Mouse (Mus musculus) cerebellum, adult 9-11 months (tissue): Measurements from ENCODE around the gene Arhgap11a.
A peak's percentile ranks its signal among the peaks of the same experiment; 100 is the strongest.

ENCODE experiments used
- DNase-seq: peaks from one replicate; pipeline ENCODE4 v3.0.0; 2022

Gene Arhgap11a

DNA sequence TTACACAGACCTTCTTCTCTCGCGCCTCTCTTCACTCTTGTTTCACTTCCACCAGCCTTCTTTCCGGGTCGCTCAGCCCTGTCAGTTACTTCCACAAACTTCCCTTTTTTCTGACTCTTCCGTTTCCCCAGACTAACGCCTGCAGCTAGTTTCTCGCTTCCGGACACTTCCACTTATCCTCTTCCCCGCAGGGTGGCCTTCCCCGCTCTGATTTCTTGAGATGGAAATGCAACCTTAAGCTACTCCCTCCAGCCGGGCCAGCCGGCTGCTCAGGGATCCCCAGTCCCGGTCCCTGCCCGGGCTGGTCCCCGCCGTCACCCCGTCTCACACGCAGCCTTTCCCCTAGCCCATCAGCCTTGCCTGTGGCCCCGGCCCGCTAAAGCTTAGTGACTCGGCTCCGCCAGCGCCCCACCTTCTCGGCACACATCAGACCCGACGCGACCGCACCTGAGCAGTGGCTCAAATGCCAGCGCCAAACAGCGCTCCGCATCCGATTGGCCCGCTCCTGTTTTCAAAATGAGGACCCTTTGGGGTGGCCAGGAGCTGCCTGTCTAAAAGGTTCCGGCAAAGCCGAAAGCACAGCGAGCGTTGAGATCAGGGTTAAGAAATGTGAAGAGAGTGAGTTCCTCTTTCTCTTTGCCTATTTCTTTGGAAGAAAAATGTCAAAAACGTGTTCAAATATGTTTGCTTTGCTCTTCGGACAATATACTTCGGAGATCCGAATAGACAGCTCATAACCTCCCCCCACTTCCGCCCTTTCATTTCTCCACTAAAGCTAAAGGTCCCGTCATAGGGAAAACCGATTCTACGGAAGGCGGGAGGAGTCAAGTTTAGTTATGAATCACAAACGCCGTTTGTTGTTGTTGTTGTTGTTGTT, at the start of gene Arhgap11a:
Gene Arhgap11a (minus strand): TSS at position 417 of the 877 bp plus-strand sequence.
- DNase-seq: peak; percentile 90

DNA sequence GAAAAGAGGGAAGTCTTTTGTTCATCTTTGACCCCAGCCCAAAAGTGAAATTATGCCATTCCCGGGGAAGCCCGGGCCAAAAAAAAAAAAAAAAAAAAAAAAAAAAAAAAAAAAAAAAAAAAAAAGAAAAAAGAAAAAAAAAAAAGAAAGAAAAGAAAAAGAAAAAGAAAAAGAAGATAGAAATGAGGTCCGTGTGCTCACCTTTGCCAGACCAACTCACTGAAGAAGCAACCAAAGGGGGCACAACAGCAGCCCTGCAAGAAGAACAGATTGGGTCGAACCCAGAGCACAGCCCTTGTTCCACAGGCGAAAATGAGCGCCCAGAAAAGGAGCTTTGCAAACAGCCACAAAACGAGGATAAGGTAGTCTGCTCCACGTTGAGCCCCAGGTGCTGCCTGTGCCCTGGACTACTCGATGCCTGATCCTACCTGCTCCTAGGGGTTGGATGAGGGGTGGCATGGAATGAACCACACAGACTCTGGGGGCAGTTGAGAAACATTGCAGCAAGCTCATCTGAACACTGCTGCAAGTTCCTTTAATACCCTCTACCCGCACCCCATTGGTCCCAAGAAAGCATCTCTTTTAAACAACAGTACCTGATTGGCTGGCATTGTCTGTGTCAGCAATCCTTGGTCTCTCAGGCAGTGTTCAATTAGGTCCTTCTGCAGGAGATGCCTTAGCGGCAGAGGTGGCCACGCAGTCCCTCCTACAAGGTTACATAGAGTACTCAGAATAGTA, 45.1 kb upstream of the Arhgap11a start:
- DNase-seq: no peak

DNA sequence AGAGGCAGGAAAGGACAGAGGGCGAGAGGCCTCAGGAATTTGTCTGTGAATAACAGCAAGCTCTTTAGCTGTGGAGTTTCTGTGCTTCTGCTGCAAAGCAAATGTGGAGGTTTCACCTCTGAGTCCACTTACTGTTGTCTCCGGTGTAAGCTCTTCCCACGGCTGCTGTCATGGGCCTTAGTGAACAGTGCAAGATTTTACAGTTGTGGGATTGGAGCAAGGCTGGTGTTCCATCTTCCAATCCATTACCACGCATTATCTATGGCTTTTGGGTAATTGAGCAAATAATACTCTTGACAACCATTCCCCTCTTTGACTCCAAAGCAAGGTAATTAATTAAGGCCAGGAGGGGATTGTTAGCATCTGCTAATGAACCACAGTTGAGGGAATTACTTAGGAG, 38.7 kb upstream of the Arhgap11a start:
- no peak for DNase-seq

DNA sequence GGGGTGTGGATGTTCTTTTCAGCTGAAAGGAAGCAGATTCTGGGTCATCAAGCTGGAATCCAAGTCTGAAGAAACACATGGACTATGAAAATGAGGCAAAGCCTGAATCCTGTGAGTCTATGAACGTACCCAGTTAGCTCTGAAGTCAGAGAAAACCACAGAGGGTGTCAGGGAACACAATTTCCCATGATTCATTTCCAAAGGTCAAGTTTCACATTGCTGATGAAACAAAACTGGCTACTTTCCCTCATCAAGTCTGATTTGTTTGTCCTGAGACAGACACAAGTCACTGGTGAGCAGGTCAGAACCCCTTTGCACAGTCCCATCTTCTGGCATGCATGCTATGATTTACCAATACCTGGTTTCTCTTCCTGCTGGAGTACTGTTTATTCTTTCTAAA, 37.6 kb upstream of the Arhgap11a start:
- no peak for DNase-seq

DNA sequence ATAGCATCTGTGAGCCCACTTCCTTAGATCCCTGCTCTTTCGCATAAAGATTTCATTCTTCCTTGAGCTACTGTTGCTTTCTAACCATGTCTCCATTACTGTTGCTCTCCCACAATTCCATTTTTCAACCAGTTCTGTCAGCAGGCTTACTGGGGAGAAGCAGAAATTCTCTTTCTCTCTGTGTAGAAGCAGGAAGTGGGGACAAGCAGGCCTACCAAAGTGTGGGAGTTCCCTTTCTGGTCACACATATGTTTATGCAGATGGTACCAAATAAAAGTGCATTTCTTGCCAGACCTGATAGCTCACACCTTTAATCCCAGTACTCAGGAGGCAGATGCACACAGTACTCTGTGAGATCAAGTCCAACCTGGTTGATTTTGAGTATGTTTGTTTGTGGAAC, 21.7 kb upstream of the Arhgap11a start:
- DNase-seq: no peak

DNA sequence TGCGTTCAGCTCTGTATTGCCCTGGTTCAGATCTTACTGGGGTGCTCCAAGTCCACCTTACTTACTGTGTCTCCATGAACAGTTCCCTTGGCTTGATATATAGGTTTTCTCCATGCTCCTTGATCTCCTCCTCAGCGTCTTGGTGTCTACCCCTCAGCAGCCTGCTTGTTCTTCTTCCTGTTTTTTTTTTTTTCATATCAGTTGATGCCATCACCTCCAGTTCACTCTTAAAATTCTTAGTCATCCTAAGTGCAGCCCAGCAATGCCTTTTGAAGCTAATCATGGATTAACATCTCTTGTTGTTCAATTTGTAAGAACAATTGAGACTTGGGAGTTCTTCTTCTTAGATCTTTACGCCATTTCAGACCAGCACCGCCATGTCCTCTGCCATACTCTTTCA, 19.9 kb upstream of the Arhgap11a start:
- DNase-seq: no peak

DNA sequence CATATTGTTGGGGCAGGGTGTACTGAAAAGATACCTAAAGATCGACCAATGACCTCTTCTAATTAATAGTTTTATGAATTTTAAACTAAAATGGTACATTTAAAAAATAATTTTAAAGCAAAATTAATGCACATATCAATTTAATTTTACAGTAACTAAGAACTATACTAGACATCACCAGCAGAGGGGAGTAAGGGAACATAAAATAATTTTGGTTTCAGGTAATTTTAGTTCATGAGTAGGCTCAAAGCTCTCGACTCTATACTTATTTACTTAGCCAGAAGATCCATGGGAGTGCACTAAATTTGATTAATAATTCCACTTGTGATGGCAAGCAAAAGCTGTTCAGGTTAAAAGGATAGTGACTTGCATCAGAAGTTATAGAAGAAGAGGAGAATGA, 17.7 kb upstream of the Arhgap11a start:
- no peak for DNase-seq

DNA sequence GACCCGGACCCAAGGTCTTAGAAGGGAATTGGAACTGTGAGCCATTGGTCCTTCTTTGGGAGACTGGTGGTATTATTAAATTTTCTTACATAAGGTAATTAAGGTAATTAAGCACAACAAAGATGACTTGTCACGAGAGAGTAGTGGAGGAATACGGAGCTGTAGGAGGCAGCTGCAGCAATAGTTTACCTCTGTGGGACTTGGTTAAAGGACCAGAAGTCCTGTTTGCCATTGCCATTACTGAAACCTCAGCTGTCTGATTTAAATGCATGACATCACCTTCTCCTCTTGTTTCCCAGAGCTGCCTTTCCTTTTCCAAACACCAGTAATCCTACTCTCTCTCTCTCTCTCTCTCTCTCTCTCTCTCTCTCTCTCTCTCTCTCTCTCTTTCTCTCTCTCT, 680 bp upstream of the Arhgap11a start:
- no peak for DNase-seq

DNA sequence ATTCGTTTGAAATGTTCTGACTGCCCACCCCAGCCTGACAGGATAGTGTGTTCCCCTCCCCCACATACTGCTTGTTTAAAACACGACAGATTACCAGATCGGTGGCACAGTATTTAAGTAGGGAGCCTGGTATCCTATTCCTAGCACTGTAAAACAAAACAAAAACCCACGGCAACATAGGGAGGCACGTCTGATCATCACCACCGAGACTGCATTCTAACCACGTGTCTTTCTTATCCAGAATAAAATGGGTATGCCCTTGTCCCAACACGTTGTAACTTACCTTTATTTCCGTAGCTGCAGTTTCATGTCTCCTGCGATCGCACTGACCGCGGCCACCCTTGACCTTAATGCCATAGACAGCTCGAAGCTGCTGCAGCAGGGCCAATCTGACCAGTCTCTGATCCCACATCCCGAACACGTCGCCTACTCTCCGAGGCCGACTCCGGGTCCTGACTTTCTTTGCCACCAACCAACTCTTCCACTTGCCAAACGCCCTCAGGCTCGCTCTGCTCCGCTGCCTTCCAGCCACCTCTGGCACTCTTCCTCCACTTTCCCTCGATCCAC, 700 bp downstream of the Arhgap11a start:
- DNase-seq: peak; percentile 31

DNA sequence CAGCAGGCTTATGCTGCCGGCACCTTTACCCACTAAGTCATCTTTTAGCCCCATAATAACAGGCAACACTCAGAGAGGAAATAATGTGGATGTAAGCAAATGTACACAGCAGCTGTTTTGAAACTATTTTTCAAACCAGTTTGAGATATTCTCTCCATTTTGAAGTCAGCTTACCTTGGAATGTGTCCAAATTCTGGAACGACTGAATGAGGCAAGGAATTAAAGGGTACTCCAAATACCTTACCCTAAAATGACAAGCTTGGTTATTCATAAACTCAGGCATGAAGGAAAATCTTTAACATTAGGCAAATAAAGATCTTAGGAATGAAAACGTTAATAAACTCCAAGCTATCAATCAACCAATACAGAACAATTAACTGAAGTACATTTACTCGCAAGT, 3.4 kb downstream of the Arhgap11a start:
- no peak for DNase-seq

DNA sequence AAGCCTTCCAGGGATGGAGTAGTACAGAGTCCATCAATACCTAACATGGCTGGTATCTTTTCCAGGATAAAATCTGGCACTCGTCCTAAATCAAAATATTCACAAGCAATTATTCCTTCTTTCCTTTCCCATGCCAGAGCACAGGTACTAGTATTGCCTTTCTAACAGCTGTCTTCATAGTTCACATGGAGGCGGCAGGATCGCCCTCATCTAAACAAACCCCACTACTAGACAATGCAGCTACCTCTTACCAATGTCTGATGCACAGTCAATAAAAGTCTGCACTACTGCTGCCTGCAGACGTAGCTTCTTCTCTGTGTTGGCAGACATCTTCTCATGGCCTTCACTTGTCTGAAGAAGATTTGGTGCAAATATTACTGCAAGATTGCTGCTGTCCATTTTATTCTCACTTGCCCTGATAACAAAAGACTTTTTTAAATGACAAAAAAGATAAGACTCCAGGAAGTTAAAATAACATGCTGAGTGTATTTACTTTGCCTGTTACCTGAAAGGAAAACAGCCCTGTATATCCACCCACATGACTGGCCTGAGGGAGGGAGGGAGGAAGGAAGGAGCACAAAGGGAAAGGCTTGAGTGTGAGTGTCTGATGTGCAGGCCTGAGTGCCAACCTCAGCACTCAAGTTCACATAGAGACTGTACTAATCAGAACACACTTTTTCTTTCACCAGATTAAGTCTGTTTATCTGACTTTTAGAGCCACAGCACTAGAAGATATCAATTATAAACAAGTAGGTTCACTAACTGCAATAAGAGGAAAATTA, 6.6 kb downstream of the Arhgap11a start:
- DNase-seq: no peak

DNA sequence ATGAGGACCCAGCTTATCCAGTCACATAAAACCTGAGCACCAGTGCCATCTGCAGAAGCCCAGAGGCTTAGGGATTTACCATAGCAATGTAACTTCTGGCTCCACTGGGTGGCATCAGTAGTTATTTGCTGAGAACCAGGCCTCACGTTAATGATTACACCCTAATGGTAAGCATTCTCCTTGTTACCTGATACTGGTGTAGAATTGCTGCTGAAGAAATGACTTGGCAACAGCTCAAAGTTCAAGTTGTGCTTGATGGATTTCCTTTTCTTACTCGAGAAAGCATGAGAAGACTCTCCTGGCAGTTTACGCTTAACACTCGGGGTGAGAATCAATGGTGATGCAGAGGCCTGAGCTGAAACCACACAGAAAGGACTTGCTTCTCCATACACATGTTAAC, 9.0 kb downstream of the Arhgap11a start:
- DNase-seq: no peak

DNA sequence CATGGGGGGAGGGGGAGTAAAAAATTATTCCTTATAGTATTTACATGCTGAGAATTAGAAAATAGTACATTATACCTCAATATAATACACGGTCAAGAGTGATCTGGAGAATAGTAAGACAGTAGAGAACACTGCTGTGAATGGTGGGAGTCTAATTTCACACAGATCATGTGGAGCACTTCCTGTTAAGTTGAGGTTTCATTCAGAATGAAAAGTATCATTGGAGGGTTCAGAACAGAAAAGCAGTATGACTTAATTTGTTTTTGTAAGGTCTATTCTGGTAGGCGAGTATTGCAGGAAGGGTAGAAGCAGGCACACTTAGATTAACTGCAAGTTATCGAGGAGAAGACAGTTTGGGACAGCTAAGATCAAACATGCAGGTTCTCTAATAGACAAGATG, 13.2 kb downstream of the Arhgap11a start:
- no peak for DNase-seq

DNA sequence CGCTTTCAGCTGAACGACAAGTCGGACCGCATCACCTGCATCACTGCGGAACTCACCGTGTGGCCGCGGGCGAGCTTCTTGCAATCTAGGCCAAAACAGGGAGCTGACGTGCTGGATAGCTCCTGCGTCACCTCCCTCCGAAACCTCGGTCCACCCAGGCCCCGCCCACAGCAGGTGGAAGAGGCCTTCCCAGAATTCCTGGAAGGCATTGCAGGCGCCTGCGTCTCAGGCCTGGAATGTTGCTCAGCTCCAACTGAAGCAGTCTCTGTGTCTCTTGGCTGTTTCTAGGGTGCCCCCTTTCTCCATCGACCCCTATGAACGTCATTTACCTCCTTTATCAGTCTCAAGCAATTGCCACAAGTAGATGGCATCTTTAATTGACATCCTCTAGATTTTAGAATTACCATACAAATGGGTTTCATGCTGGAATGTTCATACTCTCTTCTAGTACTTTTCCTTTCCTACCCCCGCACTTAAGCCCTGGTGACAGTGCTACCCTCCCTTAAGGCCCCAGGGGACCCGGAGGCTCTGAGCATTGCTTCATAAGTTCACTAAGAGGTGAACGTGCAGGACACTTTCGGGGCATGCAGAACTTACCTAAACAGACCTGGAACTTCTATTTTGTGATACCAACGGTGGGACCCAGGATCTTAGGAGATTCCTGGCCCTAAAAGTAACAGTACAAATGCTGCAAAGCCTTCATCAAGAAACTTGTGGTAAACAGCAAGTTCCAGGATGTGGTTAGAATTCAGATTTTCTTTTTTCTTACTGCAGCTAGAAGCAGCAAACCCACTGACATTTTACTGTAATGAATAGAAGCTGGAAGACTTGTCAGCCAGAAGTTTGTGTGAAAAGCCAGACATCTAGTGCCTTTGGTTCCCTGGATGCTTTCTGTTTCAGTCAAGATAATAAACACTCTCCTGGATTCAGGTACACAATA, 19.2 kb downstream of the Arhgap11a start, which contains the start of gene Scg5:
Gene Scg5 (minus strand): TSS at position 179 of the 940 bp plus-strand sequence.
- DNase-seq: peak; percentile 96

DNA sequence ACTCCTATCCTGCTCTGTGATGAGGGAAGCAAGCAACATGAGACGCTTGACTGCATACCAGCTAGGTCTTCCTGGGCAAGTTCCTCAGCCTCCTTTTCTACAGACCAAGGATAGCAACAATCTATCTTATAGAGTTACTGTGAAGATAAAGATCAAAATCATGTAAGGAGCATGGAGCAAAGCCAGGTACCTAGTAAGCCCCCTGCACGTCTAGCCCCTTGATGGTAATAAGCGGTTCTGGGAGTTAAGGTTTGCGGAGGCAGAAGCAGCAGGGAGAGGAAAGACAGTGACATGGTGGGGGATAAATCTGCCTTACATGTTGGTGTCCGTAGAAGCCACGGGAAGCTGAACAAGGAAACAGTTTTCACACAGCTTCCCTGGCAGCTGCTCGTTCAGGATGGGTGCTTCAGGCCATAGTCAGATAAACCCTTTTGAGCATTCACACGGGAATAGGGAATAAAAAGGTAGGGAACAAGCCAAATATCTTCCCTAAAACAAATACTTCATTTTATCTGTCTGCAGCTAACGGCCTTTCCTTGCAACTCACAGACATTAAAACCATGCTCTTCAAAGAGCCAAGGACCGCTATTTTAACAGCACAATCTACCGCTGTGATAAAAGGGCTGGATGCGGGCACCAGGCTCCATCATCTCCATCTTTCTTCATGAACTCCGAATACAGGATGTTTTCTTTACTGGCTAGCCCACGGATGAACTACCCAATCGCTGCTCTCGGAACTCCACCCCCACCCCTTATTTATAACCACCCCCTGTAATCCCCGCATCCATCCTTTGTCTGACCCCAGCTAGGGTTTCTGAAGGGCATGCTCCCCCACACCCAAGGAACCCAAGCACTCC, 20.1 kb downstream of the Arhgap11a start:
- no peak for DNase-seq

DNA sequence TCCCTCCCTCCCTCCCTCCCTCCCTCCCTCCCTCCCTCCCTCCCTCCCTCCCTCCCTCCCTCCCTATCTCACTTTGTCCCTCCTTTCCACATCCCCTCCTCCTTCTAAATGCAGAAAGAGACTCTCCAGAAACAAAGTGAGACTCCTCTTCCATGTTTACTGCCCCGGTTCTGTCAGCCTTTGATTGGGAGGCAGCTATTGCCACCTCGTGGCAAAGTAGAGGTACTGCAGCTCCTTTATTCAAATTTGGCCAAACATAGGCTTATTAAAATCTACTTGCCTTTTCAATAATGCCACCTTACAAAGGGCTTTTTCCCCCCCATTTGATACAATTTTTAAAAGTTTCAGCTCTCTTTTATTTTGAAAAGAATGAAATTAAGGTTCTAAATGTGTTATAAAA, 24.6 kb downstream of the Arhgap11a start:
- peak; percentile 56 for DNase-seq

DNA sequence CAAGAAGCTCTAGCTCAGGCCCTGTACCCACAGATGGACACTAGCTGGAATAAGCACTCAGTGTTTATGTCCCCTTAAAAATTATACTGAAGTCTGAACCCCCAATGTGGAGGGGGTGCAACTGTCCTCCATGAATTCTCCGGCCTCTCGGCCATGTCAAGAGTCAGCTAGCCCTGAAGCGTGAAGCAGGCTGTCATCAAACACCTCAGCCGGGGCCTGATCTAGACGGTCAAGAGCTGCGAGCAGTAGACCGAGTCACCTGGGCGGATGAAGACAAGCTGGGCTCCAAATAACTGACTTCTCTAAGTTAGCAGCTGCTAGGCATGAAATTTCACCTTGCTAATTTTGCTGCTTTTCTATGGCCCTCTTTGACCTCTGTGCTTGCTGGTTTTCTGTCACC, 26.1 kb downstream of the Arhgap11a start:
- no peak for DNase-seq

DNA sequence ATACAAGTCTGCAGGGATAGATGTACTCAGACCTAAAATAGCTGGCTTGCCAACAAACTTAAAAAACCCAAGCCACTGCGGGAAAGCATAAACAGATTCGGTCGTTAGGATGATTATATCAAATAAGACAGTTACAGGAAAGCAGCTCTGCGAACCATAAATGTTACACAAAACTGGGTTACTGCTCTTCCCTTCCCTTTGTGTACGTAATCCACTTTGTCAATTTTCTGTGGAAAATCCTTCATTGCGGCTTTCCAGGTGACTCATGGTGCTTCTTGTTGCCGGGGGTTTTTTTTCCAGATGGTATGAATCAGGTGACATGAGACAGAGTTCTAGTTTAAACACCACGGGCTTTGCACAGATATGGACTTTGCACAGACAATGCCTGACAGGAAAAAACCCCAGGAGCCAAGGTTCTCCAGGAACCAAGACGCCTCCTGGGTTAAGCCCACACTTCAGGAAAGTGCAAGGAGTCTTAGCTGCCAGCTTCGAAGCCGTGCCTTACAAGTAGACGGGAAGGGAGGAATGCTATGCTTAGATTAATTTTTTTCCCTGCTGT, 27.2 kb downstream of the Arhgap11a start:
- no peak for DNase-seq

DNA sequence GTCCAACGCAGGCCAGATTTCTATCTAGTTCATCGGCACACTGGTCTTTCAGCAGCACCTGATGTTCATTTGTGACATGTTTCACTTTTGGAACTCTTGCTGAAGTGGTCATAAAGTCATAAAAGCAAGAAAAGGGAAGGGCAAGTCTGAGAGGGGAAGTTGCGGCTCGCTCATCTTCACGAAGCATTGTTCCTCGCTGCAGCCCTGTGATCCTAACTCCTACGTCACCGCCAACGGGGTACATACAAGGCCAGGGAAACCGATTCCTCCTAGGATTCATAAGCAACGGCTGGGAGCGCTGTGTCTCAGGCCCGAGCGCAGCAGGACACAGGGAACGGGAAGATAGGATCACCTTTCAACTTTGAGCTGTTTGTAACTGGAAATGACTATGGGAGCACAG, 28.3 kb downstream of the Arhgap11a start:
- no peak for DNase-seq
